Mouse (Mus musculus) embryonic facial prominence, embryonic 14.5 days (tissue): ENCODE results near the gene Hapln2. TPM values are rescaled to one million over a fixed set of nuclear protein-coding genes. Genes with fewer than 3 reads are reported as not detected.

Source experiments
- ATAC-seq: fragments of 200-750 bp; cut with Nextera tagmentation; 2 replicates; pipeline ENCODE4 v1.8.0; 2017; ENCODE audit warnings: low read depth, moderate number of reproducible peaks, moderate TSS enrichment
- DNase-seq: peaks from one replicate; pipeline ENCODE4 v3.0.0-alpha.2; 2015; ENCODE audit warnings: low spot score
- H3K27ac ChIP-seq: fragments of 300-500 bp; sonication (generic); replicated peaks from 2 replicates; pipeline ENCODE4 v1.5.1; 2014; ENCODE audit warnings: low read depth, mild to moderate bottlenecking, low read length, moderate library complexity
- H3K27me3 ChIP-seq: fragments of 300-500 bp; sonication (generic); replicated peaks from 2 replicates; pipeline ENCODE4 v1.6.1; 2014; ENCODE audit warnings: low read length; ENCODE audit not compliant: control insufficient read depth, insufficient read depth
- H3K36me3 ChIP-seq: fragments of 300-500 bp; sonication (generic); 2 replicates; pipeline ENCODE4 v1.6.1; 2014; ENCODE audit warnings: low read length, mixed read lengths; ENCODE audit not compliant: control insufficient read depth, insufficient read depth
- H3K4me1 ChIP-seq: fragments of 300-500 bp; sonication (generic); 2 replicates; pipeline ENCODE4 v1.6.1; 2014; ENCODE audit warnings: antibody characterized with exemption, low read length; ENCODE audit not compliant: control insufficient read depth, insufficient read depth
- H3K4me2 ChIP-seq: fragments of 300-500 bp; sonication (generic); 2 replicates; pipeline ENCODE4 v1.6.1; 2014; ENCODE audit warnings: low read depth, mild to moderate bottlenecking, low read length, moderate library complexity, mixed read lengths
- H3K4me3 ChIP-seq: fragments of 300-500 bp; sonication (generic); 2 replicates; pipeline ENCODE4 v1.5.1; 2014; ENCODE audit warnings: low read depth, mild to moderate bottlenecking, low read length
- H3K9ac ChIP-seq: fragments of 300-500 bp; sonication (generic); 2 replicates; pipeline ENCODE4 v1.6.1; 2014; ENCODE audit warnings: low read depth, mild to moderate bottlenecking, low read length, moderate library complexity, mixed read lengths
- H3K9me3 ChIP-seq: fragments of 300-500 bp; sonication (generic); 2 replicates; pipeline ENCODE4 v1.6.1; 2016; ENCODE audit warnings: low read length; ENCODE audit not compliant: control insufficient read depth
- WGBS: fragments of 180-500 bp; shearing (Covaris S2); extraction: QIAGEN DNeasy Blood & Tissue Kit; methylation state at CpG from one replicate; pipeline ENCODE4 v1.1.7; 2014; 5-methylcytosine and 5-hydroxymethylcytosine counted together
- polyA plus RNA-seq: library from polyadenylated mRNA; unstranded; fragments of >200 nt; fragmentation: Nextera tagmentation; extraction: Ambion mirVana; gene quantifications from 2 replicates; pipeline ENCODE4 v1.2.1, GENCODE M21; 2014

The Hapln2 gene
- polyA plus RNA-seq, 1 experiment from 2014 or later: not detected

DNA sequence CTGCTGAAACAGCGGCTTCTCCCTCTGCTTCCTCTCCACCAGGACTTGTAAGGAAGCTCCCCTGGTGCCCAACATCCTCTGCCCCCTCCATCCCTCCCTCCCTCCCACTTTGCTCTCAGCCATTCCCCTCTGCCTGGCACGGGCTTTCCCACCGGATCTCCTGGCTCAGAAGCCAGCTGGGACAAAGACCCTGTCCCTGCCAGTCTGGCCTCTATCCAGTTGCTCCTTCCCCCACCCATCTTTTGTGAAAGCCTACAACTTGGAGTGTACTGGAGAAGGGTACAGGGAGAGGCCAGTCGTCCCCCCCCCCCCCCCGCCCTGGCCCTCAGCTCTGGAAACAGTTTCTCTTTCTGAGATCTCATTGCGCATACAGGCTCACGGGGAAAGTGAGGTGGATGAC lies 28.6 kb downstream of the Hapln2 start:
- Histone ChIP-seq H3K4me3 (no peak overlapping the region), H3K4me2 (no peak overlapping the region), H3K27me3 (peaks cover 100% of the 10 kb centered on the region), H3K27ac (no peak overlapping the region), H3K4me1 (peaks cover 9% of the 10 kb centered on the region; the same call in 1 of the 2 replicates), H3K9me3 (no peaks in the 10 kb centered on the region), H3K36me3 (no peaks in the 10 kb centered on the region), H3K9ac (no peak overlapping the region)
- ATAC-seq (no peak), DNase-seq (no peak)
- 4% methylated on average over 7 of the region's 7 CpGs for WGBS

GRCm38 (mm10) chr3:87996971-87997614 lies 30.3 kb downstream of the Hapln2 start:
- H3K4me1 ChIP-seq: peaks cover 9% of the 10 kb centered on the region; the same call in 1 of the 2 replicates
- WGBS: under 1% methylated on average over 24 of the region's 49 CpGs
- peak overlapping the region; percentile 31 for H3K4me3 ChIP-seq
- no peak for DNase-seq
- H3K27ac ChIP-seq: no peak overlapping the region
- no peak for ATAC-seq
- peaks cover 100% of the 10 kb centered on the region for H3K27me3 ChIP-seq
- no peaks in the 10 kb centered on the region for H3K36me3 ChIP-seq
- H3K4me2 ChIP-seq: peak overlapping the region; percentile 53
- H3K9ac ChIP-seq: peak overlapping the region; percentile 34; the same call in 1 of the 2 replicates
- H3K9me3 ChIP-seq: no peaks in the 10 kb centered on the region

DNA sequence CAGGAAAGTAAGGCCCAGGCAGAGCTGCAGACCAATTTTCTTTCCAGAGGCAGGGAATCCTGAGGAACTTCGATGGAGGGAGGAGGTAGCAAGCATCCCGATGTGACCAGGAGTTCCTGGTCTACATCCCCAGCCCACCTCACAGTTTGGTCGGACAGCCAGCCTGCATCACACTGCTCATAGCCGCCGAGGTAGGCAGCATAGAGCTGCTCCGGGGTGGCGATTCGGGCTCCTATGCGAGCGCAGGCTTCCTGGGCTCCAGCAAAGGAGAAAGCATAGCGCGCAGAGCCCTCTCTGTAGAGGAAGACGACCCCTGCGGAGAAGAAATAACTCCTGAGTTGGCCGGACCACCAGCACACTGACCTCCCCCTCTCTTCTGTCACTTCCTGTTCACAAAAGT lies 31.0 kb downstream of the Hapln2 start:
- no peak for DNase-seq
- 0% methylated on average over 10 of the region's 15 CpGs for WGBS
- Histone ChIP-seq H3K36me3 (no peaks in the 10 kb centered on the region), H3K27ac (no peak overlapping the region), H3K4me2 (no peak overlapping the region), H3K9ac (no peak overlapping the region), H3K27me3 (peaks cover 96% of the 10 kb centered on the region), H3K4me3 (peak overlapping the region; percentile 31; the same call in 1 of the 2 replicates), H3K4me1 (peaks cover 9% of the 10 kb centered on the region; the same call in 1 of the 2 replicates), H3K9me3 (no peaks in the 10 kb centered on the region)
- ATAC-seq: no peak

DNA sequence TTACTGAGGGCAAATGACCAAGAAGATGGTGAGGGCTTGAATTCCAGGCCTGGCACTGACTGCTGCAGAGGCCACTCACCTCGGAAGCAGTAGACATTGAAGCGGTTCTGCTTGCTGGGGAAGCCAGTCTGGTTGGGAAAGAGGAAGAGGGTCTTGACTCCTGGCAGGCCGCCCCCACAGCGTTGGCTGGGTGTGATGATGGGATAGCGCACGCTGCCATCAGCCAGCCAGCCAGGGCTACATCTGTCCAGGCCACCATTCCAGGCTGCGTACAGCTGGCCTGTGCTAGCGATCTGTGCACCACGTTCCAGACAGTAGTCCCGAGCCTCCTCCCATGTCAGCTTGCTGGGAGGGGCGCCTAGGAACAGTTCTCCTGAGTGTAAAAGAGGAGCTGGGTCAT lies 32.1 kb downstream of the Hapln2 start:
- no peaks in the 10 kb centered on the region for H3K36me3 ChIP-seq
- 16% methylated on average over 7 of the region's 11 CpGs for WGBS
- no peaks in the 10 kb centered on the region for H3K9me3 ChIP-seq
- H3K4me3 ChIP-seq: no peak overlapping the region
- H3K27ac ChIP-seq: no peak overlapping the region
- peaks cover 94% of the 10 kb centered on the region for H3K27me3 ChIP-seq
- ATAC-seq (no peak), DNase-seq (no peak)
- no peak overlapping the region for H3K9ac ChIP-seq
- H3K4me1 ChIP-seq: peaks cover 6% of the 10 kb centered on the region; the same call in 1 of the 2 replicates
- H3K4me2 ChIP-seq: no peak overlapping the region

GRCm38 (mm10) chr3:87993436-87993835 lies 33.9 kb downstream of the Hapln2 start:
- no peaks in the 10 kb centered on the region for H3K4me1 ChIP-seq
- no peak overlapping the region for H3K27ac ChIP-seq
- ATAC-seq (no peak), DNase-seq (no peak)
- no peaks in the 10 kb centered on the region for H3K9me3 ChIP-seq
- H3K4me3 ChIP-seq: no peak overlapping the region
- no peaks in the 10 kb centered on the region for H3K36me3 ChIP-seq
- WGBS: 4% methylated on average over 5 of the region's 6 CpGs
- peaks cover 92% of the 10 kb centered on the region for H3K27me3 ChIP-seq
- no peak overlapping the region for H3K4me2 ChIP-seq
- no peak overlapping the region for H3K9ac ChIP-seq

GRCm38 (mm10) chr3:87989935-87990334 lies 37.4 kb downstream of the Hapln2 start:
- Histone ChIP-seq H3K9ac (no peak overlapping the region), H3K9me3 (no peaks in the 10 kb centered on the region), H3K36me3 (no peaks in the 10 kb centered on the region), H3K27me3 (peaks cover 61% of the 10 kb centered on the region), H3K27ac (no peak overlapping the region), H3K4me2 (no peak overlapping the region), H3K4me1 (peaks cover 18% of the 10 kb centered on the region; the same call in 1 of the 2 replicates), H3K4me3 (no peak overlapping the region)
- WGBS: 33% methylated on average over 10 of the region's 10 CpGs
- DNase-seq (no peak), ATAC-seq (no peak)

DNA sequence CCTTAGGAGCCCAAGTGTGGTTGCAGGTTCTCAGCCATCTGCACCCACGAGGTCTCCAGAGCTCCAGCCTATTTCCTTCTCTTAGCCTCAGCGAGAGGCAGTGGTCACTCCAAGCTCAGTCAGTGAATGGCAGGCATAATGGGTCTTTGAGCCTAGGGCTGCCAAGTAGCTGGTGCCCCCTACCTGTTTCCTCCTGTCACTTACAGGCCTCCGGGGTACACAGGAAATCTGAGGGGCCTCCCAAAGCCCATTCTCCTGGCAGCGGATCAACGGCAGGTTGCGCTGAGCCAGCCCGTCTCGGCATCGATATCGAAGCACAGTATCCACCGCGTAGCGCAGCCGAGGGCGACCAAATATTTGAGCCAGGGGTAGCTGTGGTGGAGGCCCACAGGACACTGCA lies 39.3 kb downstream of the Hapln2 start:
- no peak for DNase-seq
- H3K4me2 ChIP-seq: peak overlapping the region; percentile 69
- peak overlapping the region; percentile 57 for H3K9ac ChIP-seq
- ATAC-seq: no peak
- H3K27ac ChIP-seq: no peak overlapping the region
- H3K36me3 ChIP-seq: no peaks in the 10 kb centered on the region
- H3K9me3 ChIP-seq: no peaks in the 10 kb centered on the region
- WGBS: 5% methylated on average over 15 of the region's 15 CpGs
- peak overlapping the region; percentile 43 for H3K4me3 ChIP-seq
- H3K27me3 ChIP-seq: peaks cover 43% of the 10 kb centered on the region
- peaks cover 31% of the 10 kb centered on the region for H3K4me1 ChIP-seq

DNA sequence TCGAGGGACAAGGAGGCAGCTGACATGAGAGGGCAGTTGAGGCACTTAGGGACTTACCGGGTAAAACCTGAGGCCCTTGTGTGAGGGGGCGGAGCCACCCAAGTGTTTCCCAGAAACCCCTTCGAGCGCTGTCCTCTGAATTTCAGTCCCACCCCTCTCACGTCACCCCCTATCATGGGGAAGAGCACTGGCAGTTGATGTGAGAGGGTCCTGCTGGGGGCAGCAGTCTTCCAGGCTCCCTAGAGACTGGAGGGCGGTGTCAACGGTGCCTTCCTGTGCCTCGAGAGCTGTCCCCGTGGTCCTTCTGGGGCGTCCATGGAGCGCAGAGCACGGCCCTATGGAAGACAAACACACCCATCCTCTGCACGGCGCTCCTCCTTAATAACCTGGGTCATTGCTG lies 39.8 kb downstream of the Hapln2 start:
- peaks cover 38% of the 10 kb centered on the region for H3K27me3 ChIP-seq
- no peaks in the 10 kb centered on the region for H3K36me3 ChIP-seq
- 0 out of 2 replicates have a peak overlapping the region, but pooled peaks have one; percentile 35 for H3K27ac ChIP-seq
- H3K4me1 ChIP-seq: peaks cover 35% of the 10 kb centered on the region
- peak overlapping the region; percentile 57 for H3K9ac ChIP-seq
- no peaks in the 10 kb centered on the region for H3K9me3 ChIP-seq
- WGBS: 2% methylated on average over 15 of the region's 15 CpGs
- peak overlapping the region; percentile 43 for H3K4me3 ChIP-seq
- ATAC-seq: peak; percentile 48
- peak overlapping the region; percentile 69 for H3K4me2 ChIP-seq
- DNase-seq: peak; percentile 93

DNA sequence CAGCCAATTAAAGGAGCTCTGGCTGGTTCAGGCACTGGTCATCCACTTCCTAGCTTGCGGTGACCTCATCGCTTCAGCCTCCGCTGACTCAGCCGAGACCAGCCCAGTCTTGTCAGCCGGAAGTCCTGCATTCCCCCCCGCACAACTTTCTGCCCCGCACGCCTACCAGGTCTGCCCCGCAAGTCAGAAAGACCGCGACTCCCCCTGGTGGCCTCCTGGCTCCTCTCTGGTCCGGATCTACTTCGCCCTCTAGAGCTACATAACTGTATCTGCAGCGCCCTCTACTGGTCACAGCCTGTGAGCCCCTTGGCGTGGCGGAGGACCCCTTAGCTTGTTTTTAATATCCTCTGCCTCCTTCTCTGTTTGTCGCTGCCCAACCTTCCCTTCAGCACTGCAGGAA lies 40.5 kb downstream of the Hapln2 start:
- H3K4me3 ChIP-seq: peak overlapping the region; percentile 43
- H3K27me3 ChIP-seq: peaks cover 31% of the 10 kb centered on the region
- H3K4me2 ChIP-seq: peak overlapping the region; percentile 69
- H3K4me1 ChIP-seq: peaks cover 42% of the 10 kb centered on the region
- peak; percentile 81 for ATAC-seq
- under 1% methylated on average over 11 of the region's 17 CpGs for WGBS
- H3K9me3 ChIP-seq: no peaks in the 10 kb centered on the region
- DNase-seq: peak; percentile 98
- H3K9ac ChIP-seq: peak overlapping the region; percentile 57; the same call in 1 of the 2 replicates
- peak overlapping the region; percentile 35; the same call in 1 of the 2 replicates for H3K27ac ChIP-seq
- H3K36me3 ChIP-seq: no peaks in the 10 kb centered on the region
